Mouse (Mus musculus) G1E (cell line): ENCODE data around the gene Serpina5. TPM values are rescaled to one million over a fixed set of nuclear protein-coding genes. Genes with fewer than 3 reads are reported as not detected.

Experiments
- ATAC-seq: 2 replicates; pipeline ENCODE4 v1.8.0; 2016; ENCODE audit warnings: mild to moderate bottlenecking; ENCODE audit not compliant: insufficient number of reproducible peaks, poor library complexity, low FRiP score, severe bottlenecking; ENCODE audit errors: extremely low read depth
- DNase-seq: peaks from one replicate; pipeline ENCODE4 v3.0.0; 2012; ENCODE audit warnings: low spot score
- H3K27me3 ChIP-seq: 2 replicates; pipeline ENCODE4 v1.6.1; 2012; ENCODE audit warnings: mild to moderate bottlenecking, low read length, inconsistent platforms; ENCODE audit not compliant: insufficient read depth
- H3K36me3 ChIP-seq: replicated peaks from 2 replicates; pipeline ENCODE3; 2012; ENCODE audit warnings: mild to moderate bottlenecking, inconsistent platforms
- H3K4me1 ChIP-seq: 2 replicates; pipeline ENCODE4 v1.6.1; 2012; ENCODE audit warnings: low read depth, low read length, inconsistent platforms, mixed read lengths; ENCODE audit not compliant: insufficient read depth
- H3K4me3 ChIP-seq: 2 replicates; pipeline ENCODE4 v1.5.1; 2012; ENCODE audit warnings: low read depth, mild to moderate bottlenecking, inconsistent platforms, low read length, moderate library complexity, mixed read lengths
- H3K9me3 ChIP-seq: replicated peaks from 2 replicates; pipeline ENCODE4 v1.6.1; 2012; ENCODE audit warnings: inconsistent platforms
- CTCF ChIP-seq: IDR thresholded peaks from 2 replicates; pipeline ENCODE4 v1.5.1; 2012; ENCODE audit warnings: low read depth, low read length, inconsistent platforms, mixed read lengths
- GATA1 ChIP-seq: IDR thresholded peaks from 2 replicates; pipeline ENCODE4 v1.6.1; 2012; ENCODE audit warnings: borderline replicate concordance, low read length, inconsistent platforms, mixed read lengths
- GATA2 ChIP-seq: IDR thresholded peaks from 2 replicates; pipeline ENCODE4 v1.6.1; 2012; ENCODE audit warnings: low read depth, low read length, inconsistent platforms, borderline replicate concordance
- POLR2AphosphoS5 ChIP-seq: IDR thresholded peaks from 2 replicates; pipeline ENCODE4 v1.6.1; 2012; ENCODE audit warnings: low read depth, low read length, inconsistent platforms; ENCODE audit not compliant: insufficient replicate concordance
- TAL1 ChIP-seq: conservative IDR thresholded peaks from 2 replicates; pipeline ENCODE4 v1.6.1; 2012; ENCODE audit warnings: low read depth, low read length, inconsistent platforms, mixed read lengths
- polyA plus RNA-seq: library from polyadenylated mRNA; stranded (reverse); fragments of >175 nt; gene quantifications from 2 replicates; pipeline ENCODE4 v1.2.3, GENCODE M21; 2012
- total RNA-seq, 2 experiments: library from RNA; stranded (forward) in 1 of 2; stranded (reverse) in 1 of 2; fragments of 200-1000 nt in 1 of 2; fragments of >200 nt in 1 of 2; fragmentation: Nextera tagmentation in 1 of 2; gene quantifications; 2 replicates each; pipeline ENCODE4 v1.2.3; 2014 to 2017

The Serpina5 gene
- total and polyA plus RNA-seq, 3 experiments: not detected

- H3K4me3 ChIP-seq: no peak overlapping the region; the same call in 1 of the 2 replicates
- ATAC-seq (no peak), DNase-seq (no peak)
- peaks cover 63% of the 10 kb centered on the region for H3K9me3 ChIP-seq
- no peak for TF ChIP-seq TAL1
- no peak for TF ChIP-seq CTCF
- TF ChIP-seq POLR2AphosphoS5: no peak
- no peak for TF ChIP-seq GATA1
- no peak for TF ChIP-seq GATA2
- no peaks in the 10 kb centered on the region for H3K27me3 ChIP-seq
- no peaks in the 10 kb centered on the region for H3K4me1 ChIP-seq
- H3K36me3 ChIP-seq: no peaks in the 10 kb centered on the region
These were observed 14.1 kb downstream of the Serpina5 start for GRCm38 (mm10) chr12:104114921-104115579.

- H3K9me3 ChIP-seq: peaks cover 71% of the 10 kb centered on the region
- no peaks in the 10 kb centered on the region for H3K27me3 ChIP-seq
- ATAC-seq: no peak
- no peaks in the 10 kb centered on the region for H3K36me3 ChIP-seq
- TF ChIP-seq POLR2AphosphoS5 (no peak), CTCF (no peak), GATA2 (no peak), GATA1 (no peak), TAL1 (no peak)
- no peaks in the 10 kb centered on the region for H3K4me1 ChIP-seq
- no peak for DNase-seq
- H3K4me3 ChIP-seq: no peak overlapping the region
These were observed 22.2 kb downstream of the Serpina5 start for GRCm38 (mm10) chr12:104123097-104123496.

- H3K9me3 ChIP-seq: peaks cover 73% of the 10 kb centered on the region
- H3K4me1 ChIP-seq: no peaks in the 10 kb centered on the region
- DNase-seq (no peak), ATAC-seq (no peak)
- no peaks in the 10 kb centered on the region for H3K27me3 ChIP-seq
- H3K36me3 ChIP-seq: no peaks in the 10 kb centered on the region
- TF ChIP-seq POLR2AphosphoS5: no peak
- TF ChIP-seq TAL1: no peak
- no peak for TF ChIP-seq GATA2
- TF ChIP-seq CTCF: no peak
- no peak for TF ChIP-seq GATA1
- H3K4me3 ChIP-seq: no peak overlapping the region
These were observed 23.1 kb downstream of the Serpina5 start for GRCm38 (mm10) chr12:104123996-104124395.

GRCm38 (mm10) chr12:104125021-104125560 is 24.2 kb downstream of the Serpina5 start:
- Histone ChIP-seq H3K27me3 (no peaks in the 10 kb centered on the region), H3K4me1 (no peaks in the 10 kb centered on the region)
- no peak for ATAC-seq

GRCm38 (mm10) chr12:104127696-104128095 is 26.8 kb downstream of the Serpina5 start, which contains the start of gene Serpina3b:
Gene Serpina3b (plus strand): TSS chr12:104127996.
- no peaks in the 10 kb centered on the region for H3K36me3 ChIP-seq
- no peaks in the 10 kb centered on the region for H3K27me3 ChIP-seq
- H3K4me3 ChIP-seq: no peak within 1 kb of the TSS
- ATAC-seq (no peak), DNase-seq (no peak)
- H3K4me1 ChIP-seq: no peaks in the 10 kb centered on the region
- peaks cover 64% of the 10 kb centered on the region for H3K9me3 ChIP-seq
- TF ChIP-seq GATA2: no peak

More at GRCm38 (mm10) chr12:104125021-104125560, 24.2 kb downstream of the Serpina5 start:
- TF ChIP-seq TAL1 (no peak), GATA1 (no peak), GATA2 (no peak), POLR2AphosphoS5 (no peak), CTCF (no peak)
- Histone ChIP-seq H3K4me3 (no peak overlapping the region), H3K9me3 (peaks cover 76% of the 10 kb centered on the region), H3K36me3 (no peaks in the 10 kb centered on the region)
- no peak for DNase-seq

GRCm38 (mm10) chr12:104131041-104131440 is 30.1 kb downstream of the Serpina5 start:
- TF ChIP-seq GATA2: no peak
- TF ChIP-seq CTCF: no peak
- no peak for TF ChIP-seq POLR2AphosphoS5
- no peak for TF ChIP-seq TAL1
- TF ChIP-seq GATA1: no peak
- peaks cover 58% of the 10 kb centered on the region for H3K9me3 ChIP-seq
- H3K27me3 ChIP-seq: no peaks in the 10 kb centered on the region
- no peaks in the 10 kb centered on the region for H3K36me3 ChIP-seq
- no peaks in the 10 kb centered on the region for H3K4me1 ChIP-seq
- DNase-seq (no peak), ATAC-seq (no peak)
- no peak overlapping the region for H3K4me3 ChIP-seq
